ENCODE assay signal across 11 mouse cellular contexts in the genomic region with DNA sequence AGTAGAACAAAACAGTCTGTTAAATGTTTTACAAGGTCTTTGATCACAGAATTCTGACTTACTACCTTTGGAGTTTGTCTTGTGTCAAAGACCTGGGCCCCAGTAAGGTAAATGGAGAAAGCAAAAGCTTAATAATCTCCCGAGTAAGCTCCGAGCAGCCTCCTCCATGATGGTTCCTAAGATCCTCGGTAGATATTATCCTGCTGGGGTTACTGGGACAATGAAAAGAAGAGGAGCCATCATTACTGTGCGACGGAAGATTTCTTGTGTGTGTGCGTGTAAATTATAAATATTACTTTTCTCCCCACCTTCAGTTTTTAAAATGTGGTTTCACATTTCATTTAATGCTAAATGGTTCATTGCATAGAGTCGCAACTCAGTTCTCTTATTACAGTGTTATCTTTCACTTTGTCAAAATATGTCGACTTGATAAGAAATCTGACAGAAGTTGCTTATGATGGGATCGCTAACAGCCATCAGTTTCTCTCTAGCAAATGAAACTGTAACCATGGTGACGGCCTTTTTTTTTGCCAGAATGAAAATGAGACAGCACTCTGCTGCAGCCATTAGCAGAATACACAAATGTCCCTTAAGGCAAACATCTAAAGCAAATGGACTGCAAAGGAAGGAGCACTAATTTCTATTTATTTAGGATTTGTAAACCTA.
DNase-seq lines count a peak whose midpoint lies in the region; ATAC-seq and TF ChIP-seq lines count a peak whose summit lies in the region.
"Had no signal": no experiment of that assay in that cellular context is flagged by ENCODE, and none has a peak within 500 bp of the region (broad histone marks: within the 10 kb centered on the region; RNA-seq: fewer than 3 reads in every experiment).

No protein-coding gene starts in this region.

- TF ChIP-seq CTCF in layer of hippocampus, adult 2 months (conservative IDR thresholded peaks at IDR 0.05), result no peak

- ATAC-seq in neural tube, embryonic 11.5 days (ENCODE audit: insufficient read depth, low FRiP score, low TSS enrichment), result 0 out of 2 replicates have a peak, but pooled peaks have one; percentile 25
- ATAC-seq in stomach, embryonic 15.5 days (ENCODE audit: insufficient read depth, low FRiP score, low read depth), result 0 out of 2 replicates have a peak, but pooled peaks have one; percentile 14

- H3K36me3 ChIP-seq in neural tube, embryonic 11.5 days (ENCODE audit: control insufficient read depth, insufficient read depth, low read length), result no peaks in the 10 kb centered on the region
- H3K36me3 ChIP-seq in stomach, embryonic 15.5 days, result no peaks in the 10 kb centered on the region
- H3K36me3 ChIP-seq: heart, embryonic 12.5 days had no signal

- H3K9me3 ChIP-seq in neural tube, embryonic 11.5 days (ENCODE audit: control insufficient read depth, low read length), result no peaks in the 10 kb centered on the region
- no peaks in the 10 kb centered on the region for H3K9me3 ChIP-seq in stomach, embryonic 15.5 days
- H3K9me3 ChIP-seq: heart, embryonic 12.5 days had no signal

- DNase-seq in cerebellum, postnatal 14 days, result peak; percentile 4 to 12
- DNase-seq in cerebellum, adult 8-10 months, result no peak
- peak; percentile 42 for DNase-seq in neural tube, embryonic 11.5 days (ENCODE audit: low spot score)
- no peak for DNase-seq in neural tube, embryonic 10.5 days (ENCODE audit: extremely low spot score, low spot score)
- peak; percentile 70 to 78 for DNase-seq in layer of hippocampus, adult 2 months (ENCODE audit: low spot score in 2 of 2)
- DNase-seq in urinary bladder, postnatal 10 days (ENCODE audit: low spot score), result no peak
- DNase-seq in thymus, postnatal 4 days, result no peak
- DNase-seq: thymus, postnatal 36 days had no signal

- H3K27ac ChIP-seq in neural tube, embryonic 11.5 days (ENCODE audit: low read depth, low read length), result no peak overlapping the region
- H3K27ac ChIP-seq in layer of hippocampus, adult 2 months, result peak overlapping the region; percentile 89
- no peak overlapping the region for H3K27ac ChIP-seq in stomach, embryonic 15.5 days

- H3K4me2 ChIP-seq in neural tube, embryonic 11.5 days (ENCODE audit: low read depth), result no peak overlapping the region
- peak overlapping the region; percentile 13; the same call in 1 of the 2 replicates for H3K4me2 ChIP-seq in stomach, embryonic 15.5 days
- H3K4me2 ChIP-seq: heart, embryonic 12.5 days had no signal

- H3K27me3 ChIP-seq in neural tube, embryonic 11.5 days (ENCODE audit: control insufficient read depth, insufficient read depth, low read length), result no peaks in the 10 kb centered on the region
- H3K27me3 ChIP-seq in stomach, embryonic 15.5 days (replicated peaks), result no peaks in the 10 kb centered on the region
- H3K27me3 ChIP-seq: heart, embryonic 12.5 days had no signal

- no peaks in the 10 kb centered on the region for H3K4me1 ChIP-seq in neural tube, embryonic 11.5 days (ENCODE audit: control insufficient read depth, insufficient read depth, low read length)
- H3K4me1 ChIP-seq in stomach, embryonic 15.5 days, result no peaks in the 10 kb centered on the region
- H3K4me1 ChIP-seq: heart, embryonic 12.5 days had no signal

- 80% methylated on average over 10 of the region's 10 CpGs for WGBS in neural tube, embryonic 11.5 days
- 40% methylated on average over 10 of the region's 10 CpGs for WGBS in stomach, embryonic 15.5 days

- H3K9ac ChIP-seq in neural tube, embryonic 11.5 days (ENCODE audit: low read length), result no peak overlapping the region
- H3K9ac ChIP-seq in stomach, embryonic 15.5 days, result no peak overlapping the region
- H3K9ac ChIP-seq: heart, embryonic 12.5 days had no signal

- no peak overlapping the region for H3K4me3 ChIP-seq in neural tube, embryonic 11.5 days (ENCODE audit: low read depth, low read length)
- peak overlapping the region; percentile 8; the same call in 1 of the 2 replicates for H3K4me3 ChIP-seq in layer of hippocampus, adult 2 months
- no peak overlapping the region for H3K4me3 ChIP-seq in stomach, embryonic 15.5 days (replicated peaks)
- H3K4me3 ChIP-seq: heart, embryonic 12.5 days; myocyte had no signal

Comparison
In these comparisons a context has a peak if more than half of its experiments do, and no peak if none do; other contexts are left out.
1. DNase-seq: peak in cerebellum, postnatal 14 days (2 of 2), neural tube, embryonic 11.5 days (single experiment) and layer of hippocampus, adult 2 months (2 of 2); none in cerebellum, adult 8-10 months (single experiment), neural tube, embryonic 10.5 days (single experiment), urinary bladder, postnatal 10 days (single experiment) and thymus, postnatal 4 days (single experiment).